Mouse (Mus musculus): ENCODE measurements around the gene Shprh. TPM values are rescaled to one million over a fixed set of nuclear protein-coding genes. Genes with fewer than 3 reads are reported as not detected.
"Not testable (repeated sequence)": the region's sequence is repeated elsewhere in the genome, so short reads cannot be mapped to it uniquely, and the experiment has no call there.

Shprh gene
- polyA plus RNA-seq, 1 experiment from 2014 or later = 21.0 TPM

DNA sequence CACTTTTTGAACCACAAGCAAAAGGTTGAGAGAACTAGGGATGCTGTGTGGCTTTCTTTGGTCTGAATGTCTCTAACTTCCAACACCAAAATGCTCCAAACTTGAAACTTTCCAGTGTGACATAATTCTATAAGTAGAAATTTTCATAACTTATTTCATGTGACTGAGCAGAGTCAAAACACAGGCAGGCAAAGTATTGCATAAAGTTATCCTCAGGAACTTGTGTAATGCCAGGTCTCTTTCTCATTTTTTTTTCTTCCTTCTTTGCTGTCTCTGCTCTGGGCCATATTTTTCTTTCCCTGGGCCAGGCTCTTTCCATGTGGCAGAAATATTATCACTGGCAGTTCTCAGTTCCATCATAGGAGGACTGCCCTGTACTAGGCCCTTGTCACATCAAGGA is 110.9 kb downstream of the Shprh start:
- no peak for DNase-seq (ENCODE audit: low spot score)
- Histone ChIP-seq H3K27ac (no peak overlapping the region), H3K36me3 (no peaks in the 10 kb centered on the region), H3K9me3 (replicated peaks) (no peaks in the 10 kb centered on the region), H3K27me3 (ENCODE audit: low read depth, poor library complexity, severe bottlenecking) (no peaks in the 10 kb centered on the region), H3K4me1 (no peaks in the 10 kb centered on the region), H3K4me3 (no peak overlapping the region)

DNA sequence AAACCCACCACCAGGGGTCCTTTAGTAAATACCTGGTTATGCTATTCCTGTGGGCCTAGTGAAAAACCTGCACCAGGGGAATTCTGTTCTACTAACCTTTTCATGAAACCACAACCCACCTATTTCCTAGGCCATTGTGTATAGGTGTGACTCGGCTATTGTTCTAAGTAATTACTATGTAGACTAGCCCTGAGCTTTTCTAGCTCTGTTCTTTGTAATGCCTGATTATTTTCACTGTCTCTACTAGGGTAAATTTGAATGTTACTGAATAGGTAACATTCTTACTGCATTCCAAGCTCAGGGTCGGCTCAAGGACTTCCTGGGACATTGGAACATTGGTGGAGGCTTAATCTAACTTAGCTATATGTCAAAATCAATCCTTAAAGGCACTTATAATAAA is 113.1 kb downstream of the Shprh start:
- not testable (repeated sequence) for H3K27ac ChIP-seq; DNase-seq (ENCODE audit: low spot score); H3K4me1 ChIP-seq; H3K36me3 ChIP-seq; H3K27me3 ChIP-seq (ENCODE audit: low read depth, poor library complexity, severe bottlenecking); H3K4me3 ChIP-seq; H3K9me3 ChIP-seq (replicated peaks)
- 84% methylated on average over 2 of the region's 2 CpGs for WGBS

DNA sequence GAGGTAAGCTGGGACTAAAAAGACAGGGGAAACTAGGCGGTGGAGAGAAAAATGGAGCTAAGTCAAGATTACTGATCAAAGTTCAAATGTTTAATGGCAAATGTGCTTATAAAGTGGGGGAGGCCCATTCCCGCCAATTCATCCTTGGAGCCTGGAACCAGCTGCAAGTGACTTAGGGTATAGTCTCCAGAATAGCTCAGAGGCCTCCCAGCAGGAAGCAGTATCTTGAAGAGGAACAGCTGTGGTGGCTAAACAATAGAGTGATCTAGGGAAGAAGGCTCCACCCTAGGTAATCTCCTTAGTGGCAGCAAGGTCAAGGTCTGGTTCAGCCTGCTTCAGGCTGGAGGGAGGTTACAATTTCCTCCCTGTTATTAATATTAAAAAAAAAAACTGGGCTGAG is 114.6 kb downstream of the Shprh start:
- not testable (repeated sequence) for H3K9me3 ChIP-seq (replicated peaks); H3K4me1 ChIP-seq; H3K36me3 ChIP-seq; H3K4me3 ChIP-seq; H3K27ac ChIP-seq; DNase-seq (ENCODE audit: low spot score); H3K27me3 ChIP-seq (ENCODE audit: low read depth, poor library complexity, severe bottlenecking)
- WGBS = 90% methylated on average over 2 of the region's 2 CpGs

Other genes with a start within 250 kb of the Shprh start
- not detected in 2 replicates for gene Grm1, start 67.1 kb upstream of the Shprh start, polyA plus RNA-seq (2016; fragmentation: Nextera tagmentation; extraction: Ambion mirVana)
- gene Fbxo30, start 131.9 kb downstream of the Shprh start, polyA plus RNA-seq (2016; fragmentation: Nextera tagmentation; extraction: Ambion mirVana) = 50.6 and 55.8 TPM in 2 replicates
- gene Epm2a, start 194.0 kb downstream of the Shprh start, polyA plus RNA-seq (2016; fragmentation: Nextera tagmentation; extraction: Ambion mirVana) = 0.65 and 0.78 TPM in 2 replicates